9 mouse cellular contexts compared by ENCODE assay signal in genomic region chr8:120216855-120217830, GRCm38 (mm10). TPM values are rescaled to one million over a fixed set of nuclear protein-coding genes. Genes with fewer than 3 reads are reported as not detected.
DNase-seq lines count a peak whose midpoint lies in the region; ATAC-seq and TF ChIP-seq lines count a peak whose summit lies in the region.
"Had no signal": no experiment of that assay in that cellular context is flagged by ENCODE, and none has a peak within 500 bp of the region (broad histone marks: within the 10 kb centered on the region; RNA-seq: fewer than 3 reads in every experiment).

No protein-coding gene starts in this region.

- H3K4me1 ChIP-seq in CH12.LX (ENCODE audit: control insufficient read depth in 1 of 2, insufficient read depth in 2 of 2): peaks cover 29 to 58% of the 10 kb centered on the region in 2 experiments
- H3K4me1 ChIP-seq in heart, embryonic 12.5 days (replicated peaks): peaks cover 57% of the 10 kb centered on the region
- peaks cover 35% of the 10 kb centered on the region for H3K4me1 ChIP-seq in kidney, embryonic 16.5 days (ENCODE audit: insufficient read depth, low read length)
- peaks cover 35% of the 10 kb centered on the region for H3K4me1 ChIP-seq in midbrain, embryonic 12.5 days
- H3K4me1 ChIP-seq in thymus, adult 2 months (replicated peaks; ENCODE audit: control insufficient read depth, insufficient read depth, low read length): no peaks in the 10 kb centered on the region; the same call in 1 of the 2 replicates

- H3K4me3 ChIP-seq in CH12.LX (replicated peaks in 1 of 3; ENCODE audit: low read depth in 2 of 3, low read length in 2 of 3, poor library complexity in 1 of 3): no peak overlapping the region
- no peak overlapping the region for H3K4me3 ChIP-seq in heart, embryonic 12.5 days
- no peak overlapping the region for H3K4me3 ChIP-seq in kidney, embryonic 16.5 days (ENCODE audit: low read length)
- H3K4me3 ChIP-seq in midbrain, embryonic 12.5 days: no peak overlapping the region
- no peak overlapping the region for H3K4me3 ChIP-seq in thymus, adult 2 months (ENCODE audit: control insufficient read depth, insufficient read depth, low read length)

- ATAC-seq in heart, embryonic 12.5 days (ENCODE audit: insufficient number of reproducible peaks, low FRiP score): peak; percentile 65; the same call in 1 of the 2 replicates
- ATAC-seq in kidney, embryonic 16.5 days (ENCODE audit: low FRiP score, low TSS enrichment): peak; percentile 85
- peak; percentile 82 for ATAC-seq in midbrain, embryonic 12.5 days (ENCODE audit: low FRiP score, low read depth)

- in situ Hi-C loops in CH12.LX (cut with MboI; ENCODE audit: low pct_ligation_motif_present, low pct_unique_long_range_greater_than_20kb, low sequenced_read_pairs): loop anchor here (5.0 kb wide), 1 partner anchor 60 kb away; no protein-coding TSS in a partner anchor

- no peak for TF ChIP-seq RAD21 in CH12.LX (IDR thresholded peaks at IDR 0.05; ENCODE audit: low read depth, low read length)

- H3K9me3 ChIP-seq in CH12.LX (replicated peaks; ENCODE audit: low read length): peaks cover 3% of the 10 kb centered on the region
- no peaks in the 10 kb centered on the region for H3K9me3 ChIP-seq in heart, embryonic 12.5 days (replicated peaks)
- H3K9me3 ChIP-seq in kidney, embryonic 16.5 days (ENCODE audit: low read length): no peaks in the 10 kb centered on the region
- H3K9me3 ChIP-seq in midbrain, embryonic 12.5 days: no peaks in the 10 kb centered on the region

- peak; percentile 32; the same call in 1 of the 2 replicates for TF ChIP-seq POLR2A in CH12.LX (IDR thresholded peaks at IDR 0.05; ENCODE audit: low read depth, low read length)
- TF ChIP-seq POLR2A in thymus, adult 2 months (IDR thresholded peaks at IDR 0.05; ENCODE audit: control insufficient read depth, extremely low read depth, insufficient read depth, low read length, poor library complexity): no peak

- no peaks in the 10 kb centered on the region for H3K36me3 ChIP-seq in CH12.LX (replicated peaks in 1 of 2; ENCODE audit: control insufficient read depth in 1 of 2, insufficient read depth in 1 of 2, low read length in 1 of 2)
- H3K36me3 ChIP-seq in heart, embryonic 12.5 days: no peaks in the 10 kb centered on the region
- no peaks in the 10 kb centered on the region for H3K36me3 ChIP-seq in kidney, embryonic 16.5 days (ENCODE audit: insufficient read depth, low read length)
- H3K36me3 ChIP-seq in midbrain, embryonic 12.5 days: no peaks in the 10 kb centered on the region
- H3K36me3 ChIP-seq in thymus, adult 2 months (ENCODE audit: control insufficient read depth, insufficient read depth, low read length): no peaks in the 10 kb centered on the region

- no peaks in the 10 kb centered on the region for H3K79me2 ChIP-seq in CH12.LX (replicated peaks; ENCODE audit: control insufficient read depth, extremely low read depth, insufficient read depth, poor library complexity, severe bottlenecking)

- TF ChIP-seq EP300 in CH12.LX (IDR thresholded peaks at IDR 0.05; ENCODE audit: low read length): no peak

- dilution Hi-C loops in CH12.LX (cut with MboI; ENCODE audit: extremely low pct_ligation_motif_present, extremely low pct_unique_long_range_greater_than_20kb, low sequenced_read_pairs): no loop called here

- no peaks in the 10 kb centered on the region for H3K27me3 ChIP-seq in CH12.LX (replicated peaks)
- 0 out of 2 replicates have a peak, but pooled peaks cover 4% of the 10 kb centered on the region for H3K27me3 ChIP-seq in heart, embryonic 12.5 days (replicated peaks)
- H3K27me3 ChIP-seq in kidney, embryonic 16.5 days (ENCODE audit: insufficient read depth, low read length): no peaks in the 10 kb centered on the region
- peaks cover 9% of the 10 kb centered on the region for H3K27me3 ChIP-seq in midbrain, embryonic 12.5 days
- H3K27me3 ChIP-seq in thymus, adult 2 months (ENCODE audit: control insufficient read depth, insufficient read depth, low read length): no peaks in the 10 kb centered on the region

- no peak overlapping the region for H3K9ac ChIP-seq in CH12.LX (ENCODE audit: insufficient read depth, low read depth)
- peak overlapping the region; percentile 42 for H3K9ac ChIP-seq in heart, embryonic 12.5 days
- H3K9ac ChIP-seq in kidney, embryonic 16.5 days (replicated peaks; ENCODE audit: low read length): no peak overlapping the region; the same call in 1 of the 2 replicates
- no peak overlapping the region for H3K9ac ChIP-seq in midbrain, embryonic 12.5 days (replicated peaks)

- peak; percentile 71 for DNase-seq in CH12.LX (ENCODE audit: extremely low read depth)
- peak; percentile 86 for DNase-seq in embryo, embryonic 10.5 days (ENCODE audit: low spot score)
- DNase-seq in cerebellum, adult 11 months: no peak
- no peak for DNase-seq in thymus, adult 2 months
- DNase-seq in adrenal gland, adult 2 months: no peak

- 0 out of 2 replicates have a peak overlapping the region, but pooled peaks have one; percentile 2 for H3K27ac ChIP-seq in CH12.LX (ENCODE audit: insufficient read depth, low read depth)
- H3K27ac ChIP-seq in heart, embryonic 12.5 days (ENCODE audit: poor library complexity, severe bottlenecking): peak overlapping the region; percentile 74
- H3K27ac ChIP-seq in kidney, embryonic 16.5 days (ENCODE audit: low read length): peak overlapping the region; percentile 73
- H3K27ac ChIP-seq in midbrain, embryonic 12.5 days (replicated peaks): peak overlapping the region; percentile 55; the same call in 1 of the 2 replicates
- no peak overlapping the region for H3K27ac ChIP-seq in thymus, adult 2 months (ENCODE audit: control insufficient read depth, insufficient read depth, low read length)

- 16% methylated on average over 13 of the region's 13 CpGs for WGBS in heart, embryonic 12.5 days
- WGBS in kidney, embryonic 16.5 days: 22% methylated on average over 13 of the region's 13 CpGs
- 20% methylated on average over 13 of the region's 13 CpGs for WGBS in midbrain, embryonic 12.5 days
- 67% methylated on average over 13 of the region's 13 CpGs for WGBS in thymus, adult 2 months

- peak overlapping the region; percentile 10; the same call in 1 of the 2 replicates for H3K4me2 ChIP-seq in CH12.LX (ENCODE audit: insufficient read depth, low read depth, poor library complexity, severe bottlenecking)
- H3K4me2 ChIP-seq in heart, embryonic 12.5 days: peak overlapping the region; percentile 19
- H3K4me2 ChIP-seq in kidney, embryonic 16.5 days (replicated peaks; ENCODE audit: low read depth, low read length): peak overlapping the region; percentile 3; the same call in 1 of the 2 replicates
- no peak overlapping the region for H3K4me2 ChIP-seq in midbrain, embryonic 12.5 days (replicated peaks)

- no peak for TF ChIP-seq CTCF in CH12.LX (conservative IDR thresholded peaks at IDR 0.05 in 1 of 2, IDR thresholded peaks at IDR 0.05 in 1 of 2; ENCODE audit: low read depth in 2 of 2, low read length in 2 of 2)
- no peak for TF ChIP-seq CTCF in thymus, adult 2 months (IDR thresholded peaks at IDR 0.05; ENCODE audit: borderline replicate concordance, control insufficient read depth, extremely low read depth, insufficient read depth, low read length, poor library complexity)

TF ChIP-seq in CH12.LX, 34 proteins besides CTCF, POLR2A, EP300 and RAD21:
- no peak for TF ChIP-seq BHLHE40 (IDR thresholded peaks at IDR 0.05; ENCODE audit: low read depth, low read length)
- no peak for TF ChIP-seq HCFC1 (IDR thresholded peaks at IDR 0.05; ENCODE audit: low read depth, low read length)
- TF ChIP-seq ZNF384 (IDR thresholded peaks at IDR 0.05; ENCODE audit: low read depth, low read length): no peak
- no peak for TF ChIP-seq MAZ (IDR thresholded peaks at IDR 0.05; ENCODE audit: low read depth, low read length)
- TF ChIP-seq E2F4 (IDR thresholded peaks at IDR 0.05; ENCODE audit: insufficient replicate concordance, low read depth, low read length): no peak
- no peak for TF ChIP-seq NELFE (IDR thresholded peaks at IDR 0.05; ENCODE audit: low read depth, low read length)
- no peak for TF ChIP-seq IRF4 (IDR thresholded peaks at IDR 0.05; ENCODE audit: low read depth, low read length)
- no peak for TF ChIP-seq MXI1 (IDR thresholded peaks at IDR 0.05; ENCODE audit: low read depth, low read length)
- no peak for TF ChIP-seq NRF1 (IDR thresholded peaks at IDR 0.05; ENCODE audit: low read depth, low read length)
- no peak for TF ChIP-seq JUND (conservative IDR thresholded peaks at IDR 0.05; ENCODE audit: low read depth, low read length)
- no peak for TF ChIP-seq RCOR1 (conservative IDR thresholded peaks at IDR 0.05; ENCODE audit: low read depth, low read length)
- no peak for TF ChIP-seq TCF12 (IDR thresholded peaks at IDR 0.05; ENCODE audit: low read depth, low read length)
- TF ChIP-seq TBP (conservative IDR thresholded peaks at IDR 0.05; ENCODE audit: low read depth, low read length): no peak
- no peak for TF ChIP-seq GABPA (IDR thresholded peaks at IDR 0.05; ENCODE audit: insufficient replicate concordance, low read depth, low read length)
- no peak for TF ChIP-seq USF2 (conservative IDR thresholded peaks at IDR 0.05; ENCODE audit: low read depth, low read length)
- no peak for TF ChIP-seq SMC3 (IDR thresholded peaks at IDR 0.05; ENCODE audit: low read depth, low read length)
- TF ChIP-seq MEF2A (IDR thresholded peaks at IDR 0.05; ENCODE audit: borderline replicate concordance, low read depth, low read length): no peak
- TF ChIP-seq USF1 (IDR thresholded peaks at IDR 0.05; ENCODE audit: low read depth, low read length): no peak

RNA-seq across cellular contexts. Expression of gene Gse1, which starts 11.1 kb away (rescaled TPM):
- total RNA-seq in CH12.LX (2012; rRNA removed) (5.6 and 8.5 TPM in 2 replicates), CH12.LX (2014; rRNA removed) (0.96 and 1.3 TPM in 2 replicates)
- 8.8 and 9.8 TPM in 2 replicates for polyA plus RNA-seq in CH12.LX (2012; ENCODE audit: insufficient read length, low read depth)
- 14.0 and 15.3 TPM in 2 replicates for polyA plus RNA-seq in heart, embryonic 12.5 days (2016; fragmentation: Nextera tagmentation; extraction: Ambion mirVana)
- polyA plus RNA-seq in kidney, embryonic 16.5 days (2015; fragmentation: Nextera tagmentation; extraction: Ambion mirVana): 6.7 and 7.9 TPM in 2 replicates
- 26.5 and 28.8 TPM in 2 replicates for polyA plus RNA-seq in midbrain, embryonic 12.5 days (2016; fragmentation: Nextera tagmentation; extraction: Ambion mirVana)
- 202 and 226 TPM in 2 replicates for polyA plus RNA-seq in thymus, adult 2 months (2012; rRNA removed)
- total RNA-seq in adrenal gland, adult 2 months (2021): 10 to 100 TPM; 27.1 to 28.7 TPM
- polyA plus RNA-seq in adrenal gland, adult 2 months (2012; rRNA removed): 42.1 and 46.3 TPM in 2 replicates

RNA-seq across cellular contexts. Expression of gene Fam92b, which starts 39.9 kb away (rescaled TPM):
- total RNA-seq in CH12.LX (2012; rRNA removed): not detected in 2 replicates
- not detected in 2 replicates for total RNA-seq in CH12.LX (2014; rRNA removed)
- not detected in 2 replicates for polyA plus RNA-seq in CH12.LX (2012; ENCODE audit: insufficient read length, low read depth)
- polyA plus RNA-seq in heart, embryonic 12.5 days (2016; fragmentation: Nextera tagmentation; extraction: Ambion mirVana): not detected in 2 replicates
- 0.14 and 0.22 TPM in 2 replicates for polyA plus RNA-seq in kidney, embryonic 16.5 days (2015; fragmentation: Nextera tagmentation; extraction: Ambion mirVana)
- 1.3 and 2.3 TPM in 2 replicates for polyA plus RNA-seq in midbrain, embryonic 12.5 days (2016; fragmentation: Nextera tagmentation; extraction: Ambion mirVana)
- polyA plus RNA-seq in thymus, adult 2 months (2012; rRNA removed): 0.39 TPM in 1 of 2 replicates, not detected in the other
- total RNA-seq in adrenal gland, adult 2 months (2021): 1 to 10 TPM in 1 of 2 experiments, under 1 TPM in 1; 0.61 to 1.4 TPM
- 0.95 and 1.7 TPM in 2 replicates for polyA plus RNA-seq in adrenal gland, adult 2 months (2012; rRNA removed)
- total RNA-seq: neutrophil, adult 5-6 weeks had no signal

Comparison
In these comparisons a context has a peak if more than half of its experiments do, and no peak if none do; other contexts are left out.
1. DNase-seq: peak in CH12.LX (single experiment) and embryo, embryonic 10.5 days (single experiment); none in cerebellum, adult 11 months (single experiment), thymus, adult 2 months (single experiment) and adrenal gland, adult 2 months (single experiment).
2. Peak in every context shown above with its lines, with median percentiles within 50 percentile points of each other: ATAC-seq.